Comparison of ENCODE assay signal across 24 mouse cellular contexts in the genomic region with DNA sequence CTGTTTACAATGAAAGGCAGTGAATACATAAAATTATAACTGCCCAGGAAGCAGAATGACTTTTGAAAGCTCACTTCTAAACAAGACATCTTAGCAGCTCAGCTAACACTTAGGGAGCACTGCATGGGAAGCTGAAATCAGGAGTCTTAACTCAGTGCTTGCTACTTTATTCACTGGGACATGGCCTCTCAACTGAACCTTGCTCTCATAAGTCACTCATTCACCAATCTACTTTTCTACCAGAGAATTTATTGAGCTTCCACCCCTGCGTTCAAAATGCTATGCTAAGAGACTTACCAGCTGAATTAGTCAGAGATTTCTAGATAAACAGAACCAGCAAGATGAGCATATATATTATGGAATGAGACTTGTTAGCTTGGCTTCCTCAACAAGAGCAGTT.
DNase-seq lines count a peak whose midpoint lies in the region; ATAC-seq lines count a peak whose summit lies in the region.
"Had no signal": no experiment of that assay in that cellular context is flagged by ENCODE, and none has a peak within 500 bp of the region (broad histone marks: within the 10 kb centered on the region; RNA-seq: fewer than 3 reads in every experiment).

No protein-coding gene starts in this region.

- H3K4me2 ChIP-seq in kidney, embryonic 15.5 days: no peak overlapping the region
- H3K4me2 ChIP-seq: forebrain, embryonic 13.5 days; heart, embryonic 11.5 days; hindbrain, embryonic 12.5 days; hindbrain, embryonic 15.5 days had no signal

- 56% methylated on average over 1 of the region's 1 CpGs for WGBS in kidney, embryonic 15.5 days

- DNase-seq in kidney, adult 11 months: peak; percentile 24
- DNase-seq in kidney, postnatal 4 days: no peak
- peak; percentile 41 to 50 for DNase-seq in kidney, adult 8-10 months
- peak; percentile 4 for DNase-seq in kidney, postnatal 14 days
- DNase-seq in thymus, postnatal 4 days: no peak
- DNase-seq: adrenal gland, postnatal 10 days; adrenal gland, postnatal 36 days; B cell, adult 2 months; cerebellum, adult 18-20 months; cerebellum, adult 9-10 months; cerebellum, postnatal 14 days; gastrocnemius, adult 2 months; gastrocnemius, postnatal 14 days; heart, adult 11 months had no signal

- no peak overlapping the region for H3K27ac ChIP-seq in kidney, embryonic 15.5 days
- H3K27ac ChIP-seq: forebrain, embryonic 10.5 days; forebrain, embryonic 13.5 days; gastrocnemius, adult 2 months; hindbrain, embryonic 12.5 days; hindbrain, embryonic 15.5 days had no signal

- no peaks in the 10 kb centered on the region for H3K4me1 ChIP-seq in kidney, embryonic 15.5 days
- H3K4me1 ChIP-seq: forebrain, embryonic 10.5 days; forebrain, embryonic 13.5 days; hindbrain, embryonic 12.5 days; hindbrain, embryonic 15.5 days had no signal

- ATAC-seq in kidney, embryonic 15.5 days (replicated peaks; ENCODE audit: low FRiP score): no peak
- ATAC-seq: forebrain, embryonic 13.5 days; forebrain, embryonic 16.5 days; Patski had no signal

- no peaks in the 10 kb centered on the region for H3K9me3 ChIP-seq in kidney, embryonic 15.5 days (replicated peaks)
- H3K9me3 ChIP-seq: forebrain, embryonic 10.5 days; forebrain, embryonic 13.5 days; hindbrain, embryonic 12.5 days; hindbrain, embryonic 15.5 days had no signal

- H3K27me3 ChIP-seq in kidney, embryonic 15.5 days: no peaks in the 10 kb centered on the region
- H3K27me3 ChIP-seq: CH12.LX; forebrain, embryonic 13.5 days; hindbrain, embryonic 12.5 days; hindbrain, embryonic 15.5 days had no signal

- H3K36me3 ChIP-seq in kidney, embryonic 15.5 days: no peaks in the 10 kb centered on the region
- H3K36me3 ChIP-seq: forebrain, embryonic 10.5 days; G1E; hindbrain, embryonic 12.5 days; hindbrain, embryonic 15.5 days had no signal

- H3K9ac ChIP-seq in kidney, embryonic 15.5 days: no peak overlapping the region
- H3K9ac ChIP-seq: forebrain, embryonic 13.5 days; hindbrain, embryonic 12.5 days; hindbrain, embryonic 15.5 days had no signal

- H3K4me3 ChIP-seq in kidney, embryonic 15.5 days (replicated peaks): no peak overlapping the region
- H3K4me3 ChIP-seq: forebrain, embryonic 10.5 days; forebrain, embryonic 13.5 days; gastrocnemius, adult 2 months; hindbrain, embryonic 12.5 days; hindbrain, embryonic 15.5 days had no signal

Comparison
In these comparisons a context has a peak if more than half of its experiments do, and no peak if none do; other contexts are left out.
1. DNase-seq: peak in kidney, adult 11 months (single experiment), kidney, adult 8-10 months (2 of 2) and kidney, postnatal 14 days (single experiment); none in kidney, postnatal 4 days (0 of 2) and thymus, postnatal 4 days (single experiment).